Mouse (Mus musculus): ENCODE results near the gene Wwc1. TPM values are rescaled to one million over a fixed set of nuclear protein-coding genes. Genes with fewer than 3 reads are reported as not detected.

The Wwc1 gene
- total and polyA plus RNA-seq, 2 experiments from 2014 or later: 9.2 to 11.9 TPM

GRCm38 (mm10) chr11:35970806-35971705, 9.3 kb downstream of the Wwc1 start:
- H3K27ac ChIP-seq (ENCODE audit: low read depth, low read length): no peak overlapping the region
- H3K4me3 ChIP-seq (ENCODE audit: low read depth, low read length): no peak overlapping the region
- no peaks in the 10 kb centered on the region for H3K27me3 ChIP-seq (ENCODE audit: insufficient read depth, low read length)
- H3K4me1 ChIP-seq (ENCODE audit: insufficient read depth, low read length): no peaks in the 10 kb centered on the region; the same call in 1 of the 2 replicates
- ATAC-seq (ENCODE audit: low FRiP score): no peak
- no peak for DNase-seq (ENCODE audit: low spot score)
- no peak for TF ChIP-seq CTCF (IDR thresholded peaks at IDR 0.05)
- no peaks in the 10 kb centered on the region for H3K36me3 ChIP-seq (ENCODE audit: insufficient read depth, low read length)
- H3K4me2 ChIP-seq (ENCODE audit: low read depth, low read length, poor library complexity, severe bottlenecking): no peak overlapping the region
- 87% methylated on average over 19 of the region's 19 CpGs for WGBS
- no peak overlapping the region for H3K9ac ChIP-seq (replicated peaks; ENCODE audit: low read length, poor library complexity, severe bottlenecking)
- H3K9me3 ChIP-seq (ENCODE audit: low read length): no peaks in the 10 kb centered on the region

DNA sequence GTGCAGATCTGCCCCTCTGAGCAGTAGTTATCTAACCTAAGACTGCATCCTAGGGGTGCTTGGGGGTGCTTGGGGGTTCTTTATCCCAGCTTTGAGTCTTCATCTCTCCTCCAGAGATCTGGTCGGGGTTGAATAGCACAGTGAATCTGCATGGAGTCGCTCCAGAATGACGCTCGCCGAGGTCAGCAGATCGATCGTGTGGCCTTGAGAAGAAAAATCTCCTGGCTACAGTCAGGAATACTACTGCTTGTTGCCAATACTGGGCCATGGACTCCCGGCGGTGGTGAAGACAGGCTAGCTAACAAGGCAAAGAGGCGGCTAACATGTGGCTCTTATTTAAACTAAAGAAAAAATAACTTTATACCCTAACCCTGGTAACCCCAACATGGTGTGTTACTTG, 12.0 kb downstream of the Wwc1 start:
- TF ChIP-seq CTCF (IDR thresholded peaks at IDR 0.05): no peak
- WGBS: 94% methylated on average over 10 of the region's 10 CpGs
- H3K36me3 ChIP-seq (ENCODE audit: insufficient read depth, low read length): no peaks in the 10 kb centered on the region
- H3K27ac ChIP-seq (ENCODE audit: low read depth, low read length): no peak overlapping the region
- H3K4me3 ChIP-seq (ENCODE audit: low read depth, low read length): no peak overlapping the region
- H3K27me3 ChIP-seq (ENCODE audit: insufficient read depth, low read length): no peaks in the 10 kb centered on the region
- DNase-seq (ENCODE audit: low spot score) (no peak), ATAC-seq (ENCODE audit: low FRiP score) (no peak)
- no peaks in the 10 kb centered on the region for H3K9me3 ChIP-seq (ENCODE audit: low read length)
- H3K9ac ChIP-seq (replicated peaks; ENCODE audit: low read length, poor library complexity, severe bottlenecking): no peak overlapping the region
- H3K4me1 ChIP-seq (ENCODE audit: insufficient read depth, low read length): no peaks in the 10 kb centered on the region; the same call in 1 of the 2 replicates
- no peak overlapping the region for H3K4me2 ChIP-seq (ENCODE audit: low read depth, low read length, poor library complexity, severe bottlenecking)

GRCm38 (mm10) chr11:35963981-35964549, 16.3 kb downstream of the Wwc1 start:
- Histone ChIP-seq H3K4me1 (ENCODE audit: insufficient read depth, low read length) (no peaks in the 10 kb centered on the region), H3K27me3 (ENCODE audit: insufficient read depth, low read length) (no peaks in the 10 kb centered on the region), H3K36me3 (ENCODE audit: insufficient read depth, low read length) (no peaks in the 10 kb centered on the region), H3K9me3 (ENCODE audit: low read length) (no peaks in the 10 kb centered on the region), H3K9ac (replicated peaks; ENCODE audit: low read length, poor library complexity, severe bottlenecking) (no peak overlapping the region), H3K27ac (ENCODE audit: low read depth, low read length) (no peak overlapping the region), H3K4me3 (ENCODE audit: low read depth, low read length) (no peak overlapping the region), H3K4me2 (ENCODE audit: low read depth, low read length, poor library complexity, severe bottlenecking) (no peak overlapping the region)
- DNase-seq (ENCODE audit: low spot score) (no peak), ATAC-seq (ENCODE audit: low FRiP score) (no peak)
- no peak for TF ChIP-seq CTCF (IDR thresholded peaks at IDR 0.05)
- WGBS: 85% methylated on average over 9 of the region's 9 CpGs

DNA sequence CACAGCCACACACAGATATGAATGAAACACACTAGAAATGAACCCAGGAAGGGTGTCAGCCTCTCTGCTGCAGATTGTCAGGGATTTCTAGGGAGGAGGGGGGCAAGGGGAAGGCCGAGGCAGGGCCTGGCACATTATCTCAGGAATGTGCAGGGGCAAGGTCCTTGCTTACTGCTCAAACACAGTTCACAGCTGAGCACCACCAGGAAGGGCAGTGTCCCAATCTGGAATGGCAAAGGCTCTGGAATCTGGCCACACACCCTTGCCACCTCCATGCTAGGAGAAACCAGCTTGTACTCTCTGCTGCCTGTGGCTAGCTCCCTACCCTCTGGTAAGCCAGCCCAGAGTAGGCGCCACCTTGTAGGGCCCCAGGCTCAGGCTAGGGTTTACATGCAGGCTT, 16.8 kb downstream of the Wwc1 start:
- Histone ChIP-seq H3K4me2 (ENCODE audit: low read depth, low read length, poor library complexity, severe bottlenecking) (no peak overlapping the region), H3K36me3 (ENCODE audit: insufficient read depth, low read length) (no peaks in the 10 kb centered on the region), H3K27me3 (ENCODE audit: insufficient read depth, low read length) (no peaks in the 10 kb centered on the region), H3K4me3 (ENCODE audit: low read depth, low read length) (no peak overlapping the region), H3K9ac (replicated peaks; ENCODE audit: low read length, poor library complexity, severe bottlenecking) (no peak overlapping the region), H3K27ac (ENCODE audit: low read depth, low read length) (no peak overlapping the region), H3K4me1 (ENCODE audit: insufficient read depth, low read length) (no peaks in the 10 kb centered on the region), H3K9me3 (ENCODE audit: low read length) (no peaks in the 10 kb centered on the region)
- TF ChIP-seq CTCF (IDR thresholded peaks at IDR 0.05): no peak
- 63% methylated on average over 2 of the region's 2 CpGs for WGBS
- DNase-seq (ENCODE audit: low spot score) (no peak), ATAC-seq (ENCODE audit: low FRiP score) (no peak)

GRCm38 (mm10) chr11:35962431-35962830, 17.9 kb downstream of the Wwc1 start:
- no peak overlapping the region for H3K9ac ChIP-seq (replicated peaks; ENCODE audit: low read length, poor library complexity, severe bottlenecking)
- 93% methylated on average over 2 of the region's 2 CpGs for WGBS
- H3K4me3 ChIP-seq (ENCODE audit: low read depth, low read length): no peak overlapping the region
- ATAC-seq (ENCODE audit: low FRiP score) (no peak), DNase-seq (ENCODE audit: low spot score) (no peak)
- H3K36me3 ChIP-seq (ENCODE audit: insufficient read depth, low read length): no peaks in the 10 kb centered on the region
- no peak overlapping the region for H3K4me2 ChIP-seq (ENCODE audit: low read depth, low read length, poor library complexity, severe bottlenecking)
- H3K27ac ChIP-seq (ENCODE audit: low read depth, low read length): no peak overlapping the region
- no peaks in the 10 kb centered on the region for H3K27me3 ChIP-seq (ENCODE audit: insufficient read depth, low read length)
- no peak for TF ChIP-seq CTCF (IDR thresholded peaks at IDR 0.05)
- no peaks in the 10 kb centered on the region for H3K4me1 ChIP-seq (ENCODE audit: insufficient read depth, low read length)
- no peaks in the 10 kb centered on the region for H3K9me3 ChIP-seq (ENCODE audit: low read length)

DNA sequence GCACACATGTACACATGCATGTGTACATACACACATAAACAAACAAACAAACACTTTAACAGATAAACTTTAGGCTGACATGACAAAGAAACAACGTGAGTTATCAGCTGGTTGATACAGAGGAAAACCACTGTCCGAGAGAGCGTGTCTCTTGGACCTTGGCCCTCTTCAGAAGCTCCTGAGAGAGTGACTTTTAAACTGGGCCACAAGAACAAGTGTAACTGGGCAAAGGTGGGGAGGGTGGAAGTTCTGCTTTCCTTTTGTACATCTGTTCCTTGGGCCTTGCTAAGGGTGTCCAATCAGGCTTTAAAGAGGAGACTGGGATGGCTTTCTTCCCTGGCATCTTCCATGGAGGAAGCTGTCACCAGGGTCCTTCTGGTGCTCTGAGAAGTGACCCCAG, 21.1 kb downstream of the Wwc1 start:
- H3K27me3 ChIP-seq (ENCODE audit: insufficient read depth, low read length): no peaks in the 10 kb centered on the region
- 98% methylated on average over 3 of the region's 3 CpGs for WGBS
- H3K36me3 ChIP-seq (ENCODE audit: insufficient read depth, low read length): no peaks in the 10 kb centered on the region
- no peaks in the 10 kb centered on the region for H3K4me1 ChIP-seq (ENCODE audit: insufficient read depth, low read length)
- no peak overlapping the region for H3K4me2 ChIP-seq (ENCODE audit: low read depth, low read length, poor library complexity, severe bottlenecking)
- DNase-seq (ENCODE audit: low spot score) (no peak), ATAC-seq (ENCODE audit: low FRiP score) (no peak)
- TF ChIP-seq CTCF (IDR thresholded peaks at IDR 0.05): no peak
- no peak overlapping the region for H3K4me3 ChIP-seq (ENCODE audit: low read depth, low read length)
- no peak overlapping the region for H3K27ac ChIP-seq (ENCODE audit: low read depth, low read length)
- no peak overlapping the region for H3K9ac ChIP-seq (replicated peaks; ENCODE audit: low read length, poor library complexity, severe bottlenecking)
- no peaks in the 10 kb centered on the region for H3K9me3 ChIP-seq (ENCODE audit: low read length)
